Mouse (Mus musculus) left cerebral cortex, postnatal 10 days (tissue): ENCODE measurements at regions not wholly inside any gene's neighbourhood (a gene's known extent, or its start where the extent isn't known, plus 50 kb on each side); places are given as distances from the start of the nearest gene placed in this dataset.
A peak's percentile ranks its signal among the peaks of the same experiment; 100 is the strongest.

Source experiments
- DNase-seq, 2 experiments: peaks; one replicate each; pipeline ENCODE4 v3.0.0; 2021 to 2022; ENCODE audit warnings: low spot score in 2 of 2, mixed read lengths in 1 of 2; ENCODE audit errors: extremely low spot score in 1 of 2
- intact Hi-C: fragments of 180-260 bp; cut with DNase I; formaldehyde crosslinking; loops from one replicate; pipeline ENCODE4 v1.15.1; 2025

GRCm38 (mm10) chr9:66646226-66646625 is 53.3 kb upstream of the Usp3 start:
- peak; percentile 73 to 90 for DNase-seq
- intact Hi-C loops: loop anchor here (5.0 to 10.0 kb wide), 2 partner anchors 141 to 329 kb away; partner anchors contain the start of gene Lactb

GRCm38 (mm10) chr9:66651306-66651705 is 58.4 kb upstream of the Usp3 start:
- intact Hi-C loops: no loop called here
- peak; percentile 21 to 49 for DNase-seq

DNA sequence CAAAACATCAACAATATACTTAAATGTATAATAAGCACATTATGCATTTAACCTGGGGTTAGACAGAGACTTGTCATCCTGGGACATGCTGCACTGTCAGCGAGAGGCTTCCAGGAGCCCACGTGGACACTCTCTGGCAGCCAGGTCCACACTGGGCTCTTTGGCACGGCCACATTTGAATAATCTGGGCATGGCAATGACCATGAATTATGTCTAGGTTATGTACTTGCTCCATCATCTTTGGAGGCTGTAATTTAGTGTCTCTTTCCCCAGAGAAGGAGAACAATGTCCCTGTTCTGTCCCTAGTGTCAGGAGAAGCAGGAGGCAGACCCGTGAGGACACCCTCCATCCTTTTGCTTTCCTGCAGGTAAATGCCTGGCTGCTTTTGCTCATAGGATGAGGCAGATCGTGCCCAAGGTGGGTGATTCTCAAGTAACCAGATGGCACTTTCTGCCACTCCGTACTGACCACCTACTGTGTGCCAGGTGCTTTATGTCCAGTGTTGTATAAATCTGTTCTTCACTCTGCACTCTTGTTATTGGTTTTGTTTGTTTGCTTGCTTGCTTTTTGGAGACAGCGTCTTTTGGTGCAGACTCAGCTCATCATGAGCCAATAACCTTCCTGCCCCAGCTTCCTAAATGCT is 56.2 kb upstream of the Car12 start:
- DNase-seq: no peak
- intact Hi-C loops: no loop called here

GRCm38 (mm10) chr9:66658707-66659242 is 54.7 kb upstream of the Car12 start:
- intact Hi-C loops: no loop called here
- DNase-seq: no peak

GRCm38 (mm10) chr9:66659781-66660445 is 53.6 kb upstream of the Car12 start:
- intact Hi-C loops: no loop called here

DNA sequence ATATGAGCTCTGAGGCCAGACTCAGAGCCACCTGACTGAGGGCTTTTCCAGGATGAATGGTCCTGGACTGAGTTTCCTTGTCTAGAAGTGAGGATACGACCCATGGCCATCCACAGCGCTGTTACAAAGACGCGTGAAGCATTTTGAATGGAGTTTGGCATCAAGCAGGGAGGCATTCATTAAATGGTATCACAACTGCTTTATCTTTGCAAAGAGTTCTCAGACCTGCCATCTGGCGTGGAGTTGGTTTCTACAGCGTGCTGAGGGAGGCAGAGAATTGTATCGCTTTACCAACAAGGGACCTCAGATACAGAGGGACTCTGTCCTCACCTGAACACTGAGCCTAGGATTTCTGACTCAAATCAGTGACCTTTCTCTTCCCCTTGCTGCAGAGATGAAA is 51.9 kb upstream of the Car12 start:
- no peak for DNase-seq
- intact Hi-C loops: no loop called here

More at GRCm38 (mm10) chr9:66659781-66660445, 53.6 kb upstream of the Car12 start:
- peak in 1 of 2 experiments; percentile 19 for DNase-seq

DNA sequence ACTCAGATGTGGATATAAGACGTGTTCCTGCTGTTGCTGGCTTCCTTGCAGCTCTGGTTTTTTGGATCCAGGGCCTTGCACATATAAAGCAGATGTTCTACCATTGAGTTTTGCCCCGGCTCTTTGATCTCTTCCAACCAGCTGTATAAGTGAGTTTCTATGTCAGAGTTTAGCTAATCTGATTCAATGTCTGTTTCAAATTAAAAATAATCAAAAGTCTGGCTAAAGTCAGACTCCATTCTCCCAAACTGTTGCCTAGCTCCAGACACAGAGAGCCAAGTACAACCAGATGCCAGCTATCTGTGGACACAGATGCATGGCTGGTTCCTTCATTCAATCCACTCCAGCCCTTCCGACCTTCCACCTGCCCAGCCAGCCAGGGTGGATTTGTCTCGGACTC is 51.0 kb upstream of the Car12 start:
- intact Hi-C loops: no loop called here
- no peak for DNase-seq
